Mouse (Mus musculus): ENCODE measurements around the gene Vcam1. TPM values are rescaled to one million over a fixed set of nuclear protein-coding genes. Genes with fewer than 3 reads are reported as not detected.

Vcam1 gene
- polyA plus RNA-seq, 1 experiment from 2014 or later, result 17.9 TPM

DNA sequence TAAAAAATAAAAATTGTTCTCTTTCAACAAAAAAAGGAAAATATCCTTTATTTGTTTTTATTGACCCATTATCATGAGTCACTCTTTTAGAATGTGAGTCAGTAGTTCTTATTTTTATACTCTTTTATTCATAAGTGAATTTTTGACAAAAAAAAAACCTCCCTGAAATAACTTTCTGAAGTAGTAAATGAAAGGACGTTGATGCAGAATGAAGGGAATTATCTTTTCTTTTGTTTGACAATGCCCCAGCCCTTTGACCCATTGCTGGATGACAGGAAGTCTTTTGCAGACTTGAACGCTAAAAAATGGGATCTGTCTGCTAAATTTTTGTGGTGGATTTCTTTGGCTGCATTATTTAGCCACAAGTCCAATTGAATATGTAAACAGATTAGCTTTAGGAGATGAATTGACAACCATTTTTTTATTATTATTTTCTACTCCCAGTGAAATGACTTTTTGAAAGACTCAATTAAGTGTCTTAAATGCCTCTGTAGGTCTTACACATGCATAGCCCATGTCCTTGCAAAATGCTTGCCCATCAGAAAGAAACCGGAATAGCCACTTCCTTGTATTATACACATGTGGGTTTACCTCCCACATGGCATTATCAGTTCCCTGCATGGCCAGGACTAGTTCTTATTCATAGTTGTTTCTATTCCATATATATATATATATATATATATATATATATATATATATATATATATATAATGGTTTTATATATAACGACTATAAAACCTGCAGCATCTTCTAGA lies 530 bp upstream of the Vcam1 start:
- no peak for ATAC-seq (replicated peaks; ENCODE audit: low FRiP score, low TSS enrichment, low read depth)
- H3K4me3 ChIP-seq (ENCODE audit: low read depth, low read length), result no peak overlapping the region
- no peak overlapping the region; the same call in 1 of the 2 replicates for H3K4me2 ChIP-seq (ENCODE audit: low read length)
- H3K4me1 ChIP-seq (replicated peaks; ENCODE audit: control insufficient read depth, insufficient read depth, low read length), result peaks cover 15% of the 10 kb centered on the region
- no peak for DNase-seq (ENCODE audit: low spot score)
- H3K9me3 ChIP-seq (ENCODE audit: control insufficient read depth, low read length), result no peaks in the 10 kb centered on the region
- H3K9ac ChIP-seq (ENCODE audit: low read length), result no peak overlapping the region
- WGBS, result 48% methylated on average over 4 of the region's 4 CpGs
- H3K27me3 ChIP-seq (replicated peaks; ENCODE audit: control insufficient read depth, insufficient read depth, low read length), result no peaks in the 10 kb centered on the region
- H3K27ac ChIP-seq (ENCODE audit: low read depth), result no peak overlapping the region
- no peaks in the 10 kb centered on the region for H3K36me3 ChIP-seq (ENCODE audit: control insufficient read depth, insufficient read depth, low read length)

- H3K9ac ChIP-seq (ENCODE audit: low read length), result 0 out of 2 replicates have a peak overlapping the region, but pooled peaks have one; percentile 22
- H3K4me2 ChIP-seq (ENCODE audit: low read length), result peak overlapping the region; percentile 38
Measured at GRCm38 (mm10) chr3:116128311-116129204, 930 bp downstream of the Vcam1 start.

GRCm38 (mm10) chr3:116127836-116128235 lies 1.7 kb downstream of the Vcam1 start:
- H3K27ac ChIP-seq (ENCODE audit: low read depth), result no peak overlapping the region
- DNase-seq (ENCODE audit: low spot score) (no peak), ATAC-seq (replicated peaks; ENCODE audit: low FRiP score, low TSS enrichment, low read depth) (no peak)
- H3K9me3 ChIP-seq (ENCODE audit: control insufficient read depth, low read length), result no peaks in the 10 kb centered on the region
- peak overlapping the region; percentile 25 for H3K4me3 ChIP-seq (ENCODE audit: low read depth, low read length)
- no peaks in the 10 kb centered on the region for H3K27me3 ChIP-seq (replicated peaks; ENCODE audit: control insufficient read depth, insufficient read depth, low read length)
- peaks cover 13% of the 10 kb centered on the region for H3K4me1 ChIP-seq (replicated peaks; ENCODE audit: control insufficient read depth, insufficient read depth, low read length)
- 50% methylated on average over 3 of the region's 3 CpGs for whole genome bisulfite sequencing
- H3K4me2 ChIP-seq (ENCODE audit: low read length), result peak overlapping the region; percentile 38
- no peaks in the 10 kb centered on the region for H3K36me3 ChIP-seq (ENCODE audit: control insufficient read depth, insufficient read depth, low read length)
- H3K9ac ChIP-seq (ENCODE audit: low read length), result no peak overlapping the region

More at GRCm38 (mm10) chr3:116128311-116129204, 930 bp downstream of the Vcam1 start:
- Histone ChIP-seq H3K36me3 (ENCODE audit: control insufficient read depth, insufficient read depth, low read length) (no peaks in the 10 kb centered on the region), H3K4me1 (replicated peaks; ENCODE audit: control insufficient read depth, insufficient read depth, low read length) (peaks cover 15% of the 10 kb centered on the region), H3K27ac (ENCODE audit: low read depth) (no peak overlapping the region), H3K27me3 (replicated peaks; ENCODE audit: control insufficient read depth, insufficient read depth, low read length) (no peaks in the 10 kb centered on the region), H3K9me3 (ENCODE audit: control insufficient read depth, low read length) (no peaks in the 10 kb centered on the region), H3K4me3 (ENCODE audit: low read depth, low read length) (peak overlapping the region; percentile 25)
- ATAC-seq (replicated peaks; ENCODE audit: low FRiP score, low TSS enrichment, low read depth) (no peak), DNase-seq (ENCODE audit: low spot score) (no peak)
- WGBS, result 67% methylated on average over 18 of the region's 18 CpGs

DNA sequence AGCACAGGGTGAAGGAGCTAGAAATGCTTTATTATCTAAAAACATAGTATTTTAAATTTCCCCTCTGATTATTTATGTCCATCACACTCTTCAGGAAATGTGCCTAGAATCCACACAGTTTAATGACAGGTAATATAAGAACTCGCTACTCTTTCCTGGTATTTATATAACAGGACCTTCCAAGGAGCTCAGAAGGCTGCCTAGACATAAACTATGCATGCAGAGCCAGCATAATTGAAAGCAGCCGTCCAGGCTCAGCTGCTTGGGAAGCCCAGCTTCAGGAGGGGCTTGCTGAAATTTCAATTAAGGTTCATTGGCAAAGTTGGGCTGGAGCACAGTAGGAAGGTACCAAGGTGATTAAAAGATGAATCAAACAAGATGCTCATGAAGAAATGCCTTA lies 2.2 kb downstream of the Vcam1 start:
- Histone ChIP-seq H3K36me3 (ENCODE audit: control insufficient read depth, insufficient read depth, low read length) (no peaks in the 10 kb centered on the region), H3K4me1 (replicated peaks; ENCODE audit: control insufficient read depth, insufficient read depth, low read length) (peaks cover 13% of the 10 kb centered on the region), H3K27me3 (replicated peaks; ENCODE audit: control insufficient read depth, insufficient read depth, low read length) (no peaks in the 10 kb centered on the region), H3K9ac (ENCODE audit: low read length) (no peak overlapping the region), H3K27ac (ENCODE audit: low read depth) (no peak overlapping the region), H3K4me3 (ENCODE audit: low read depth, low read length) (peak overlapping the region; percentile 11; the same call in 1 of the 2 replicates), H3K4me2 (ENCODE audit: low read length) (peak overlapping the region; percentile 40), H3K9me3 (ENCODE audit: control insufficient read depth, low read length) (no peaks in the 10 kb centered on the region)
- WGBS, result 15% methylated on average over 2 of the region's 2 CpGs
- ATAC-seq (replicated peaks; ENCODE audit: low FRiP score, low TSS enrichment, low read depth), result no peak
- DNase-seq (ENCODE audit: low spot score), result no peak

- H3K9ac ChIP-seq (ENCODE audit: low read length), result no peak overlapping the region
- ATAC-seq (replicated peaks; ENCODE audit: low FRiP score, low TSS enrichment, low read depth), result no peak
- no peaks in the 10 kb centered on the region for H3K9me3 ChIP-seq (ENCODE audit: control insufficient read depth, low read length)
- DNase-seq (ENCODE audit: low spot score), result no peak
- H3K27ac ChIP-seq (ENCODE audit: low read depth), result no peak overlapping the region
- H3K4me2 ChIP-seq (ENCODE audit: low read length), result peak overlapping the region; percentile 40
- H3K4me1 ChIP-seq (replicated peaks; ENCODE audit: control insufficient read depth, insufficient read depth, low read length), result peaks cover 13% of the 10 kb centered on the region
- 0 out of 2 replicates have a peak, but pooled peaks cover 4% of the 10 kb centered on the region for H3K36me3 ChIP-seq (ENCODE audit: control insufficient read depth, insufficient read depth, low read length)
- peak overlapping the region; percentile 11; the same call in 1 of the 2 replicates for H3K4me3 ChIP-seq (ENCODE audit: low read depth, low read length)
- H3K27me3 ChIP-seq (replicated peaks; ENCODE audit: control insufficient read depth, insufficient read depth, low read length), result no peaks in the 10 kb centered on the region
- 82% methylated on average over 7 of the region's 7 CpGs for WGBS
Measured at GRCm38 (mm10) chr3:116126508-116127190, 2.8 kb downstream of the Vcam1 start.

- no peak overlapping the region for H3K4me3 ChIP-seq (ENCODE audit: low read depth, low read length)
- 56% methylated on average over 4 of the region's 4 CpGs for whole genome bisulfite sequencing
- ATAC-seq (replicated peaks; ENCODE audit: low FRiP score, low TSS enrichment, low read depth), result no peak
- no peaks in the 10 kb centered on the region for H3K27me3 ChIP-seq (replicated peaks; ENCODE audit: control insufficient read depth, insufficient read depth, low read length)
- 0 out of 2 replicates have a peak, but pooled peaks cover 4% of the 10 kb centered on the region for H3K36me3 ChIP-seq (ENCODE audit: control insufficient read depth, insufficient read depth, low read length)
- peaks cover 13% of the 10 kb centered on the region for H3K4me1 ChIP-seq (replicated peaks; ENCODE audit: control insufficient read depth, insufficient read depth, low read length)
- H3K9me3 ChIP-seq (ENCODE audit: control insufficient read depth, low read length), result no peaks in the 10 kb centered on the region
- no peak for DNase-seq (ENCODE audit: low spot score)
- peak overlapping the region; percentile 40; the same call in 1 of the 2 replicates for H3K4me2 ChIP-seq (ENCODE audit: low read length)
- H3K9ac ChIP-seq (ENCODE audit: low read length), result no peak overlapping the region
- H3K27ac ChIP-seq (ENCODE audit: low read depth), result no peak overlapping the region
Measured at GRCm38 (mm10) chr3:116126070-116126469, 3.4 kb downstream of the Vcam1 start.

DNA sequence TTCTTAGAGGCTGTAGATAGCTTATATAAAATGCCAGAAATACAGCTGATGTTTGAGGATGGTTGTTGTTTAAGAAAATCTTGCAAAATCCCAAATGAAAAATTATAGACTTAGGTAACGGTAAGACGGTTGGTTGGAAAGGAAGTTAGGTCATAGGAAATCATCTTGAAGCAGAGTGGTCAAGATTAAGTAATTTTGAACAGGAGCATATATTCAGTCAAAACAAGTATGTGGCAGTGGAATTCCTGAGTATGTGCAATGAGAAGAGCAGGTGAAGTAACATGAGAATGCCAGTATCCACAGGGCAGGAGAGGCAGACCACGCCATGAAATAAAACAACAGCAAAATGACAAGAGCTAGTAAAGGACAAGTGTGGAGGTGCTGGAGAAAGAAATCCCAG lies 5.7 kb downstream of the Vcam1 start:
- no peak overlapping the region for H3K4me3 ChIP-seq (ENCODE audit: low read depth, low read length)
- DNase-seq (ENCODE audit: low spot score) (no peak), ATAC-seq (replicated peaks; ENCODE audit: low FRiP score, low TSS enrichment, low read depth) (no peak)
- no peak overlapping the region for H3K9ac ChIP-seq (ENCODE audit: low read length)
- no peak overlapping the region for H3K27ac ChIP-seq (ENCODE audit: low read depth)
- H3K9me3 ChIP-seq (ENCODE audit: control insufficient read depth, low read length), result no peaks in the 10 kb centered on the region
- 95% methylated on average over 3 of the region's 3 CpGs for WGBS
- H3K36me3 ChIP-seq (ENCODE audit: control insufficient read depth, insufficient read depth, low read length), result 0 out of 2 replicates have a peak, but pooled peaks cover 4% of the 10 kb centered on the region
- H3K4me1 ChIP-seq (replicated peaks; ENCODE audit: control insufficient read depth, insufficient read depth, low read length), result peaks cover 13% of the 10 kb centered on the region
- no peaks in the 10 kb centered on the region for H3K27me3 ChIP-seq (replicated peaks; ENCODE audit: control insufficient read depth, insufficient read depth, low read length)
- H3K4me2 ChIP-seq (ENCODE audit: low read length), result no peak overlapping the region

GRCm38 (mm10) chr3:116122696-116123095 lies 6.8 kb downstream of the Vcam1 start:
- Histone ChIP-seq H3K9me3 (ENCODE audit: control insufficient read depth, low read length) (no peaks in the 10 kb centered on the region), H3K27ac (ENCODE audit: low read depth) (no peak overlapping the region), H3K36me3 (ENCODE audit: control insufficient read depth, insufficient read depth, low read length) (0 out of 2 replicates have a peak, but pooled peaks cover 4% of the 10 kb centered on the region), H3K4me1 (replicated peaks; ENCODE audit: control insufficient read depth, insufficient read depth, low read length) (0 out of 2 replicates have a peak, but pooled peaks cover 13% of the 10 kb centered on the region), H3K4me3 (ENCODE audit: low read depth, low read length) (no peak overlapping the region), H3K4me2 (ENCODE audit: low read length) (no peak overlapping the region), H3K27me3 (replicated peaks; ENCODE audit: control insufficient read depth, insufficient read depth, low read length) (no peaks in the 10 kb centered on the region), H3K9ac (ENCODE audit: low read length) (no peak overlapping the region)
- WGBS, result 79% methylated on average over 4 of the region's 4 CpGs
- DNase-seq (ENCODE audit: low spot score) (no peak), ATAC-seq (replicated peaks; ENCODE audit: low FRiP score, low TSS enrichment, low read depth) (no peak)

All from intestine, embryonic 14.5 days (tissue).